Mouse (Mus musculus): ENCODE data around the gene Cdc27. TPM values are rescaled to one million over a fixed set of nuclear protein-coding genes. Genes with fewer than 3 reads are reported as not detected.
"Not testable (repeated sequence)": the region's sequence is repeated elsewhere in the genome, so short reads cannot be mapped to it uniquely, and the experiment has no call there.

Gene Cdc27
- polyA plus RNA-seq, 1 experiment from 2014 or later = 25.7 TPM

GRCm38 (mm10) chr11:104570515-104570914 is 20.1 kb upstream of the Cdc27 start:
- not testable (repeated sequence) for H3K4me3 ChIP-seq; H3K4me2 ChIP-seq; H3K9ac ChIP-seq; H3K9me3 ChIP-seq (replicated peaks); H3K36me3 ChIP-seq; ATAC-seq (replicated peaks; ENCODE audit: insufficient number of reproducible peaks, insufficient read depth, low FRiP score, low read depth); H3K27me3 ChIP-seq; H3K27ac ChIP-seq
- 76% methylated on average over 8 of the region's 8 CpGs for WGBS
- peaks cover 43% of the 10 kb centered on the region for H3K4me1 ChIP-seq (replicated peaks)

GRCm38 (mm10) chr11:104568326-104568725 is 17.9 kb upstream of the Cdc27 start:
- WGBS = 89% methylated on average over 4 of the region's 4 CpGs
- Histone ChIP-seq H3K9ac (no peak overlapping the region; the same call in 1 of the 2 replicates), H3K27me3 (no peaks in the 10 kb centered on the region), H3K4me2 (no peak overlapping the region), H3K4me1 (replicated peaks) (peaks cover 48% of the 10 kb centered on the region), H3K4me3 (no peak overlapping the region), H3K36me3 (no peaks in the 10 kb centered on the region), H3K27ac (peak overlapping the region; percentile 44), H3K9me3 (replicated peaks) (no peaks in the 10 kb centered on the region)
- no peak for ATAC-seq (replicated peaks; ENCODE audit: insufficient number of reproducible peaks, insufficient read depth, low FRiP score, low read depth)

GRCm38 (mm10) chr11:104567736-104568135 is 17.3 kb upstream of the Cdc27 start:
- Histone ChIP-seq H3K27me3 (no peaks in the 10 kb centered on the region), H3K36me3 (no peaks in the 10 kb centered on the region), H3K9me3 (replicated peaks) (no peaks in the 10 kb centered on the region), H3K4me2 (no peak overlapping the region), H3K4me1 (replicated peaks) (peaks cover 48% of the 10 kb centered on the region), H3K27ac (peak overlapping the region; percentile 44), H3K4me3 (no peak overlapping the region), H3K9ac (no peak overlapping the region; the same call in 1 of the 2 replicates)
- ATAC-seq (replicated peaks; ENCODE audit: insufficient number of reproducible peaks, insufficient read depth, low FRiP score, low read depth) = 0 out of 2 replicates have a peak, but pooled peaks have one; percentile 25
- WGBS = 51% methylated on average over 9 of the region's 9 CpGs

- Histone ChIP-seq H3K4me1 (replicated peaks) (peaks cover 38% of the 10 kb centered on the region), H3K27me3 (no peaks in the 10 kb centered on the region), H3K36me3 (no peaks in the 10 kb centered on the region), H3K27ac (no peak overlapping the region), H3K4me2 (no peak overlapping the region), H3K4me3 (no peak overlapping the region), H3K9me3 (replicated peaks) (no peaks in the 10 kb centered on the region), H3K9ac (no peak overlapping the region)
- no peak for ATAC-seq (replicated peaks; ENCODE audit: insufficient number of reproducible peaks, insufficient read depth, low FRiP score, low read depth)
- WGBS = 76% methylated on average over 2 of the region's 2 CpGs
These were observed 16.4 kb upstream of the Cdc27 start for GRCm38 (mm10) chr11:104566796-104567195.

- 0 out of 2 replicates have a peak, but pooled peaks have one; percentile 39 for ATAC-seq (replicated peaks; ENCODE audit: insufficient number of reproducible peaks, insufficient read depth, low FRiP score, low read depth)
These were observed 15.7 kb upstream of the Cdc27 start for GRCm38 (mm10) chr11:104566097-104566496.

GRCm38 (mm10) chr11:104565172-104565571 is 14.8 kb upstream of the Cdc27 start:
- no peak for ATAC-seq (replicated peaks; ENCODE audit: insufficient number of reproducible peaks, insufficient read depth, low FRiP score, low read depth)
- H3K9me3 ChIP-seq (replicated peaks) = no peaks in the 10 kb centered on the region
- no peak overlapping the region for H3K27ac ChIP-seq
- no peaks in the 10 kb centered on the region for H3K27me3 ChIP-seq
- no peak overlapping the region for H3K9ac ChIP-seq
- WGBS = 68% methylated on average over 9 of the region's 9 CpGs
- peaks cover 46% of the 10 kb centered on the region for H3K4me1 ChIP-seq (replicated peaks)
- no peak overlapping the region for H3K4me3 ChIP-seq
- H3K36me3 ChIP-seq = no peaks in the 10 kb centered on the region
- H3K4me2 ChIP-seq = no peak overlapping the region

More at GRCm38 (mm10) chr11:104566097-104566496, 15.7 kb upstream of the Cdc27 start:
- Histone ChIP-seq H3K4me1 (replicated peaks) (peaks cover 38% of the 10 kb centered on the region), H3K9me3 (replicated peaks) (no peaks in the 10 kb centered on the region), H3K4me3 (no peak overlapping the region), H3K9ac (no peak overlapping the region), H3K27ac (peak overlapping the region; percentile 33), H3K4me2 (no peak overlapping the region), H3K36me3 (no peaks in the 10 kb centered on the region), H3K27me3 (no peaks in the 10 kb centered on the region)
- WGBS = 66% methylated on average over 6 of the region's 6 CpGs

GRCm38 (mm10) chr11:104563496-104563895 is 13.1 kb upstream of the Cdc27 start:
- Histone ChIP-seq H3K27me3 (no peaks in the 10 kb centered on the region), H3K36me3 (no peaks in the 10 kb centered on the region), H3K27ac (peak overlapping the region; percentile 28), H3K4me2 (no peak overlapping the region), H3K4me1 (replicated peaks) (peaks cover 58% of the 10 kb centered on the region), H3K9ac (no peak overlapping the region), H3K4me3 (no peak overlapping the region), H3K9me3 (replicated peaks) (no peaks in the 10 kb centered on the region)
- WGBS = 17% methylated on average over 1 of the region's 1 CpGs
- no peak for ATAC-seq (replicated peaks; ENCODE audit: insufficient number of reproducible peaks, insufficient read depth, low FRiP score, low read depth)

GRCm38 (mm10) chr11:104560971-104561370 is 10.6 kb upstream of the Cdc27 start:
- Histone ChIP-seq H3K4me2 (no peak overlapping the region), H3K9ac (no peak overlapping the region), H3K27ac (peak overlapping the region; percentile 73), H3K27me3 (no peaks in the 10 kb centered on the region), H3K9me3 (replicated peaks) (no peaks in the 10 kb centered on the region), H3K4me3 (no peak overlapping the region), H3K4me1 (replicated peaks) (peaks cover 42% of the 10 kb centered on the region), H3K36me3 (no peaks in the 10 kb centered on the region)
- peak; percentile 32; the same call in 1 of the 2 replicates for ATAC-seq (replicated peaks; ENCODE audit: insufficient number of reproducible peaks, insufficient read depth, low FRiP score, low read depth)
- 12% methylated on average over 2 of the region's 2 CpGs for WGBS

- WGBS = 42% methylated on average over 4 of the region's 4 CpGs
- H3K27me3 ChIP-seq = no peaks in the 10 kb centered on the region
These were observed 8.4 kb upstream of the Cdc27 start for GRCm38 (mm10) chr11:104558651-104559403.

GRCm38 (mm10) chr11:104558065-104558464 is 7.6 kb upstream of the Cdc27 start:
- 35% methylated on average over 4 of the region's 4 CpGs for WGBS
- Histone ChIP-seq H3K27ac (peak overlapping the region; percentile 84), H3K4me1 (replicated peaks) (peaks cover 32% of the 10 kb centered on the region), H3K9ac (no peak overlapping the region), H3K4me3 (no peak overlapping the region), H3K27me3 (no peaks in the 10 kb centered on the region), H3K36me3 (no peaks in the 10 kb centered on the region), H3K4me2 (peak overlapping the region; percentile 19; the same call in 1 of the 2 replicates), H3K9me3 (replicated peaks) (no peaks in the 10 kb centered on the region)
- peak; percentile 33; the same call in 1 of the 2 replicates for ATAC-seq (replicated peaks; ENCODE audit: insufficient number of reproducible peaks, insufficient read depth, low FRiP score, low read depth)

More at GRCm38 (mm10) chr11:104558651-104559403, 8.4 kb upstream of the Cdc27 start:
- Histone ChIP-seq H3K4me3 (no peak overlapping the region), H3K9ac (no peak overlapping the region), H3K4me1 (replicated peaks) (peaks cover 38% of the 10 kb centered on the region), H3K27ac (peak overlapping the region; percentile 84), H3K36me3 (no peaks in the 10 kb centered on the region), H3K4me2 (0 out of 2 replicates have a peak overlapping the region, but pooled peaks have one; percentile 19), H3K9me3 (replicated peaks) (no peaks in the 10 kb centered on the region)
- ATAC-seq (replicated peaks; ENCODE audit: insufficient number of reproducible peaks, insufficient read depth, low FRiP score, low read depth) = peak; percentile 61

GRCm38 (mm10) chr11:104549438-104550405 is 698 bp downstream of the Cdc27 start:
- Histone ChIP-seq H3K27ac (peak overlapping the region; percentile 92), H3K9ac (peak overlapping the region; percentile 96), H3K9me3 (replicated peaks) (no peaks in the 10 kb centered on the region), H3K4me2 (peak overlapping the region; percentile 79), H3K4me1 (replicated peaks) (peaks cover 36% of the 10 kb centered on the region), H3K4me3 (peak overlapping the region; percentile 76), H3K27me3 (no peaks in the 10 kb centered on the region), H3K36me3 (no peaks in the 10 kb centered on the region)
- WGBS = under 1% methylated on average over 53 of the region's 53 CpGs
- peak; percentile 72 for ATAC-seq (replicated peaks; ENCODE audit: insufficient number of reproducible peaks, insufficient read depth, low FRiP score, low read depth)
